Mouse (Mus musculus) G1E (cell line): ENCODE measurements around the gene Uspl1.

Experiments used
- CTCF ChIP-seq: IDR thresholded peaks from 2 replicates; pipeline ENCODE4 v1.5.1; 2012; ENCODE audit warnings: low read depth, low read length, inconsistent platforms, mixed read lengths
- GATA1 ChIP-seq: IDR thresholded peaks from 2 replicates; pipeline ENCODE4 v1.6.1; 2012; ENCODE audit warnings: borderline replicate concordance, low read length, inconsistent platforms, mixed read lengths
- POLR2AphosphoS5 ChIP-seq: IDR thresholded peaks from 2 replicates; pipeline ENCODE4 v1.6.1; 2012; ENCODE audit warnings: low read depth, low read length, inconsistent platforms; ENCODE audit not compliant: insufficient replicate concordance

DNA sequence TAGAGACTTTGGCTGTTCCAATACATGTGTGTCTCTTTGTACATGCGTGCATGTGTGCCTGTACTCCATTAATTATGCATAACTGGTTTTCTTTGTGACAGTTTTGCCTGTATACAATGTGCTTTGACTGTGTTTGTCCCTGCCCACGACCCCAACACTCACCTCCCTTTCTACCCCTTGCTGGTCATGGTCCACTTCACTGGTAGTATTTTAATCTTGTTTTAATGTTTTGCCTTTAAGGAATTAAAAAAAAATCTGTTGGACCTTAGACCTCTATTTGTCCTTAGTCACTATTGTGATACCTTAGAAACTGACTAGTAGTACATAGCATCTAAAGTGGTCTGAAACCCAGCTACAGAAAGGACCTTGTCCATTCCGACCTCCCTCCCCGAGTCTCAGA, 26.9 kb downstream of the Uspl1 start:
- no peak for TF ChIP-seq CTCF
- TF ChIP-seq GATA1, result no peak
- TF ChIP-seq POLR2AphosphoS5, result no peak
